In genomic region chr8:125066913-125067595, GRCm38 (mm10) we compare ENCODE assay signal across 8 mouse cellular contexts. TPM values are rescaled to one million over a fixed set of nuclear protein-coding genes. Genes with fewer than 3 reads are reported as not detected.
DNase-seq lines count a peak whose midpoint lies in the region; ATAC-seq lines count a peak whose summit lies in the region.

No protein-coding gene starts in this region.

- no peaks in the 10 kb centered on the region for H3K9me3 ChIP-seq in hindbrain, embryonic 15.5 days

- H3K27me3 ChIP-seq in hindbrain, embryonic 15.5 days, result no peaks in the 10 kb centered on the region

- 0 out of 2 replicates have a peak overlapping the region, but pooled peaks have one; percentile 17 for H3K9ac ChIP-seq in hindbrain, embryonic 15.5 days

- peak; percentile 75 for DNase-seq in ZHBTc4 (ENCODE audit: low read depth, low spot score)
- peak; percentile 65 for DNase-seq in cerebellum, adult 9-11 months
- DNase-seq in gastrocnemius, adult 18-20 months (ENCODE audit: low spot score), result peak; percentile 63
- DNase-seq in left cerebral cortex, adult 11 months (ENCODE audit: low spot score), result peak; percentile 66
- DNase-seq in lung, postnatal 14 days, result peak; percentile 69
- DNase-seq in retina, postnatal 1 day, result peak; percentile 72
- no peak for DNase-seq in testis, postnatal 14 days (ENCODE audit: low spot score)

- H3K4me2 ChIP-seq in hindbrain, embryonic 15.5 days, result peak overlapping the region; percentile 11

- no peaks in the 10 kb centered on the region for H3K36me3 ChIP-seq in hindbrain, embryonic 15.5 days

- peak; percentile 85 for ATAC-seq in hindbrain, embryonic 15.5 days (ENCODE audit: low FRiP score, low read depth)

- H3K4me1 ChIP-seq in hindbrain, embryonic 15.5 days (replicated peaks), result peaks cover 16% of the 10 kb centered on the region

- peak overlapping the region; percentile 81 for H3K27ac ChIP-seq in hindbrain, embryonic 15.5 days (replicated peaks)

- no peak overlapping the region for H3K4me3 ChIP-seq in hindbrain, embryonic 15.5 days

- 28% methylated on average over 12 of the region's 12 CpGs for whole genome bisulfite sequencing in hindbrain, embryonic 15.5 days

RNA-seq across cellular contexts. Expression of gene Disc1, which starts 13.1 kb away (rescaled TPM):
- under 1 TPM; 0.71 to 0.85 TPM for total RNA-seq in gastrocnemius, adult 18-20 months (2021)
- polyA plus RNA-seq in hindbrain, embryonic 15.5 days (2015; fragmentation: Nextera tagmentation; extraction: Ambion mirVana), result 1.8 and 2.6 TPM in 2 replicates

RNA-seq across cellular contexts. Expression of gene Tsnax, which starts 54.3 kb away (rescaled TPM):
- 10 to 100 TPM; 71.4 to 86.4 TPM for total RNA-seq in gastrocnemius, adult 18-20 months (2021)
- 199 and 201 TPM in 2 replicates for polyA plus RNA-seq in hindbrain, embryonic 15.5 days (2015; fragmentation: Nextera tagmentation; extraction: Ambion mirVana)
